Mouse (Mus musculus) midbrain, embryonic 16.5 days (tissue): ENCODE measurements at regions not wholly inside any gene's neighbourhood (a gene's known extent, or its start where the extent isn't known, plus 50 kb on each side); places are given as distances from the start of the nearest gene placed in this dataset.

ENCODE experiments used
- ATAC-seq: fragments of 200-750 bp; cut with Nextera tagmentation; 2 replicates; pipeline ENCODE4 v1.8.0; 2017; ENCODE audit warnings: moderate TSS enrichment
- H3K27ac ChIP-seq: fragments of 300-500 bp; sonication (generic); 2 replicates; pipeline ENCODE4 v1.5.1; 2014; ENCODE audit warnings: mild to moderate bottlenecking, low read length, mixed read lengths
- H3K27me3 ChIP-seq: fragments of 300-500 bp; sonication (generic); 2 replicates; pipeline ENCODE4 v1.6.1; 2014; ENCODE audit warnings: low read depth, low read length, mixed read lengths; ENCODE audit not compliant: control insufficient read depth, insufficient read depth
- H3K36me3 ChIP-seq: fragments of 300-500 bp; sonication (generic); 2 replicates; pipeline ENCODE4 v1.6.1; 2014; ENCODE audit warnings: mild to moderate bottlenecking, low read length, moderate library complexity, mixed read lengths; ENCODE audit not compliant: control insufficient read depth, insufficient read depth
- H3K4me1 ChIP-seq: fragments of 300-500 bp; sonication (generic); 2 replicates; pipeline ENCODE4 v1.6.1; 2014; ENCODE audit warnings: mild to moderate bottlenecking, low read length, mixed read lengths; ENCODE audit not compliant: control insufficient read depth, insufficient read depth
- H3K4me2 ChIP-seq: fragments of 300-500 bp; sonication (generic); 2 replicates; pipeline ENCODE4 v1.6.1; 2014; ENCODE audit warnings: mild to moderate bottlenecking, low read length, mixed read lengths
- H3K4me3 ChIP-seq: fragments of 300-500 bp; sonication (generic); 2 replicates; pipeline ENCODE4 v1.5.1; 2014; ENCODE audit warnings: low read depth, mild to moderate bottlenecking, low read length, moderate library complexity, mixed read lengths
- H3K9ac ChIP-seq: fragments of 300-500 bp; sonication (generic); 2 replicates; pipeline ENCODE4 v1.6.1; 2014; ENCODE audit warnings: low read depth, low read length, mixed read lengths
- H3K9me3 ChIP-seq: fragments of 300-500 bp; sonication (generic); replicated peaks from 2 replicates; pipeline ENCODE4 v1.6.1; 2014; ENCODE audit warnings: mild to moderate bottlenecking, low read length, mixed read lengths; ENCODE audit not compliant: control insufficient read depth, poor library complexity, severe bottlenecking
- WGBS: fragments of 180-500 bp; shearing (Covaris S2); extraction: QIAGEN DNeasy Blood & Tissue Kit; methylation state at CpG from one replicate; pipeline ENCODE4 v1.1.7; 2014; 5-methylcytosine and 5-hydroxymethylcytosine counted together

DNA sequence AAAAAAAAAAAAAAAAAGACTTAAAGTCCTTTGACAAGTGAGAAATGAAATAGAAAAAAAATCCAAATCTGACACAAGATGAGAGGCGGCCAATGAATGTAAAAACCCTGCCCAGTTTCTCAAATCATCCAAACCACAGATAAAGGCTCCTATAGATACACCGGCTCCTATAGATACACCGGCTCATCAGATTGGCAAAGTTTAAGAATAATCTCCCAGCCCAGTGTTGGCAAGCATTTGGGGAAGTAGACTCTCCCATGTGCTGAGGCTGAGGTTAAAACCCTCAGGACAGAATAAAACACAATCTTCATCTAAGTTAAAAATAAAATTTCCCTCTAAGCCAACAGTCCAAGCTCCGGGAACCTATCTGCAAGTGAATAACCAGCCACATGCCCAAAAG, 65.2 kb upstream of the Trim2 start:
- Histone ChIP-seq H3K4me1 (no peaks in the 10 kb centered on the region), H3K27me3 (no peaks in the 10 kb centered on the region), H3K36me3 (no peaks in the 10 kb centered on the region), H3K4me3 (no peak overlapping the region), H3K9ac (no peak overlapping the region), H3K27ac (no peak overlapping the region), H3K4me2 (no peak overlapping the region), H3K9me3 (no peaks in the 10 kb centered on the region)
- no peak for ATAC-seq
- 95% methylated on average over 4 of the region's 4 CpGs for WGBS

DNA sequence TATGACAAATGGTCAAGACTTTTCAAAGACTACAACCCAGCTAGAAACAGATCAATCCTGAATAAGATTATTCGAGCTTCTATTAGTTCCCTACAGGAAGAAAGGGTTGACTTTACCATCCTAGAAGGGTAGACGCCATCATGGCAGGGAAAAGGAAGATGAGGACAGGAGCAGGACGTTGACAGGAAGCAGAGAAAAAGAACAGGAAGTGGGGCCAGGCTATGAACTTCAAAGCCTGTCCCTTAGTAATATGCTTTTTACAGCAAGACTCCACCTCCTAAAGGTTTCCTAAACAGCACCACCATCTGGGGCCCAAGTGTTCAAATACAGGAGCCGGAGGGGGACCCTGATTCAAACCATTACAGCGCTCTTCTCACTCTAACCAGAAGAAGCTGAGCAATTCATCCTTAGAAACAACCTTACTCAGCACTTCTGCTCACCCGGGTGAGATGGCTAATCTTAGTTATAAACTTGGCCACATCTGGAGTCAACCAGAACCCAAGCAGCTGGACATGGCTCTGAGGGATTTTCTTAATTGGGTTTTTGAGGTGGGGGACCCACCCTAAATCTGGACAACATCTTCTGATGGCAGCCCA, 60.6 kb upstream of the Trim2 start:
- Histone ChIP-seq H3K27ac (no peak overlapping the region), H3K4me3 (no peak overlapping the region), H3K27me3 (no peaks in the 10 kb centered on the region), H3K36me3 (no peaks in the 10 kb centered on the region), H3K9ac (no peak overlapping the region), H3K4me1 (no peaks in the 10 kb centered on the region), H3K9me3 (no peaks in the 10 kb centered on the region), H3K4me2 (no peak overlapping the region)
- no peak for ATAC-seq
- 87% methylated on average over 6 of the region's 6 CpGs for WGBS

DNA sequence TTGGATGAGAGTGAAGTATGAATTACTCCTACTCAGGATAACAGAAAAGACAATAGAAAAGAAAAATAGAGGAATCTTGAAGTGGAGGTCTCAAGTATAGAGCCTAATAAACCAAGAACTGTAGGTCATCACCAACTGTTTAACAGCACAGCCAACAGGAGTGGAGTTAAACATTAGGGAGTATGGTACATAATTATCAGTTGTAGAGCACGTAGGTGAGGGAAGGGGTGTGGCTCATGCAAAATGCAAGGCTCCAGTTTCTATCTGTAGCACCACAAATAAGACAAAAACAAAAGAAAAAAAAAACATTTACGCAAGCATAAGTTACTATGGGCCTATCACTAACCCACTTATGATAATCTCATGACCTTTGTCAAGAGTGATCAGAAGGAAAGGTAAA, 52.0 kb upstream of the Trim2 start:
- no peaks in the 10 kb centered on the region for H3K4me1 ChIP-seq

DNA sequence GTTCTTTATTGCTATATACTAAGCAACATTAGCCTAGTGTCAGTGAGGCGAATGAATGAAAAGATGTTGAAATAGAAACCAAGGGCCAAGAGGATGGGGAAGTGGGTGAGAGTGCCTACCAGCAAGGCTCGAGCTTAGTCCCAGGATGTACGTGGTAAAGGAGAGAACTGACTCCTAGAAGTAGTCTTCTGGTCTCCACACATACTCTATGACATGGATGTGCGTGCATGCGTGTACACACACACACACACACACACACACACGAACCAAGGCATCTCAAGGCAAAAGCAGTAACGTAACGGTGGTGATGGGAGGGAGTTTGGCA, 50.0 kb upstream of the Trim2 start:
- no peak overlapping the region for H3K4me2 ChIP-seq
- no peak overlapping the region for H3K4me3 ChIP-seq
- WGBS, result 98% methylated on average over 8 of the region's 8 CpGs
- no peak overlapping the region for H3K27ac ChIP-seq
- no peaks in the 10 kb centered on the region for H3K36me3 ChIP-seq
- H3K9me3 ChIP-seq, result no peaks in the 10 kb centered on the region
- H3K4me1 ChIP-seq, result no peaks in the 10 kb centered on the region
- H3K27me3 ChIP-seq, result no peaks in the 10 kb centered on the region
- H3K9ac ChIP-seq, result no peak overlapping the region
- no peak for ATAC-seq

More for the DNA sequence above, 52.0 kb upstream of the Trim2 start:
- Histone ChIP-seq H3K4me3 (no peak overlapping the region), H3K36me3 (no peaks in the 10 kb centered on the region), H3K27me3 (no peaks in the 10 kb centered on the region), H3K9ac (no peak overlapping the region), H3K27ac (no peak overlapping the region), H3K4me2 (no peak overlapping the region), H3K9me3 (no peaks in the 10 kb centered on the region)
- WGBS, result 90% methylated on average over 2 of the region's 2 CpGs
- ATAC-seq, result no peak
